Mouse (Mus musculus) hindbrain, embryonic 15.5 days (tissue): ENCODE data around the gene Rhbg. TPM values are rescaled to one million over a fixed set of nuclear protein-coding genes. Genes with fewer than 3 reads are reported as not detected.
A peak's percentile ranks its signal among the peaks of the same experiment; 100 is the strongest.

Experiments
- ATAC-seq: fragments of 200-750 bp; cut with Nextera tagmentation; 2 replicates; pipeline ENCODE4 v1.8.0; 2017; ENCODE audit warnings: low read depth, moderate number of reproducible peaks, moderate TSS enrichment; ENCODE audit not compliant: low FRiP score
- H3K27ac ChIP-seq: fragments of 300-500 bp; sonication (generic); replicated peaks from 2 replicates; pipeline ENCODE4 v1.5.1; 2015; ENCODE audit warnings: mild to moderate bottlenecking, inconsistent platforms
- H3K27me3 ChIP-seq: fragments of 300-500 bp; sonication (generic); 2 replicates; pipeline ENCODE4 v1.6.1; 2015; ENCODE audit warnings: control low read depth, inconsistent platforms
- H3K36me3 ChIP-seq: fragments of 300-500 bp; sonication (generic); 2 replicates; pipeline ENCODE4 v1.6.1; 2015; ENCODE audit warnings: control low read depth, inconsistent platforms
- H3K4me1 ChIP-seq: fragments of 300-500 bp; sonication (generic); replicated peaks from 2 replicates; pipeline ENCODE4 v1.6.1; 2015; ENCODE audit warnings: control low read depth, inconsistent platforms
- H3K4me2 ChIP-seq: fragments of 300-500 bp; sonication (generic); 2 replicates; pipeline ENCODE4 v1.6.1; 2015; ENCODE audit warnings: moderate library complexity, mild to moderate bottlenecking, inconsistent platforms
- H3K4me3 ChIP-seq: fragments of 300-500 bp; sonication (generic); 2 replicates; pipeline ENCODE4 v1.5.1; 2015; ENCODE audit warnings: mild to moderate bottlenecking, inconsistent platforms
- H3K9ac ChIP-seq: fragments of 300-500 bp; sonication (generic); 2 replicates; pipeline ENCODE4 v1.6.1; 2015; ENCODE audit warnings: inconsistent platforms
- H3K9me3 ChIP-seq: fragments of 300-500 bp; sonication (generic); 2 replicates; pipeline ENCODE4 v1.6.1; 2016; ENCODE audit warnings: control low read depth, inconsistent platforms
- WGBS: fragments of 180-500 bp; shearing (Covaris S2); methylation state at CpG from one replicate; pipeline ENCODE4 v1.1.7; 2015; 5-methylcytosine and 5-hydroxymethylcytosine counted together
- polyA plus RNA-seq: library from polyadenylated mRNA; unstranded; fragments of >200 nt; fragmentation: Nextera tagmentation; extraction: Ambion mirVana; gene quantifications from 2 replicates; pipeline ENCODE4 v1.2.1, GENCODE M21; 2015

Rhbg gene
- polyA plus RNA-seq, 1 experiment from 2014 or later, result 0.60 TPM

DNA sequence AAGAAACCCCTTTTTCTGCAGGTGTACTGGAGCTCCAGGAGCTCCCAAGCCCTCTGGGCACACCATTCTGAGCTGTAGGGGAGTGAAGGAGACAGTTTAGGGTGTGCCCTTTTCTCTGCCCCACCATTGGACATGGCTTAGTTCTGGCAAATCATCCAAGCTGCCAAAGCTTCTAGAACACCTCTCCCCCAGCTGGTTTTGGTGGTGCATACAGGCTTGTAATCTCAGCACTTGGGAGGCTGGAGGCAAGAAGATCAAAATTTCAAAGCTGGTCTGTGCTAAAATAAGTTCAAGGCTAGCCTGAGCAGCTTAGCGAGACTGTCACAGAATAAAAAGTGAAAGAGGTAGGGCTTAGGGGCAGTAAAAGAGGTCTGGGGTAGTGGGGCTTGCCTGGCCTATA is 42.2 kb downstream of the Rhbg start:
- Histone ChIP-seq H3K27me3 (no peaks in the 10 kb centered on the region), H3K9ac (peak overlapping the region; percentile 64), H3K27ac (peak overlapping the region; percentile 96), H3K4me3 (peak overlapping the region; percentile 53), H3K4me1 (peaks cover 43% of the 10 kb centered on the region), H3K36me3 (no peaks in the 10 kb centered on the region), H3K4me2 (peak overlapping the region; percentile 91), H3K9me3 (no peaks in the 10 kb centered on the region)
- no peak for ATAC-seq
- 7% methylated on average over 1 of the region's 1 CpGs for WGBS

DNA sequence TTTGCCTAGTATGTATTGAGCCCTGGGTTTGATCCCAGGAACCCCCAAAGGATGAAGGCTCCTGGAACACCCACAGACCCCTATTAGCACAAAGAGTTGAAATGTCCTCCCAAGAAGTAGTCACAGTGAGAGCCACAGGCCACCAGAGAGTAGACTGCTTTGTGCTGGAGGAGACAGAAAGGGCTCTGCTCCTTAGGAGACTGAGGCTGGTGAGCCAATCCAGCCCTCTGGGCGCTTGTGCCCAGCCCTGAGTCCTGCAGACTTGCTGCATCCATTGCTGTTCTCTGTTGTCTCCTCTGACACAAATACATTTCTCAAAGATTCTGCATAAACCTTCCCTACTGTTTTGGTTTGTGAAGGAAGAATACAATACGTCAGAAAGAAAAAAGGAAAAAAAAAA is 43.6 kb downstream of the Rhbg start:
- Histone ChIP-seq H3K4me1 (peaks cover 46% of the 10 kb centered on the region), H3K27ac (peak overlapping the region; percentile 96), H3K4me3 (peak overlapping the region; percentile 53), H3K9me3 (no peaks in the 10 kb centered on the region), H3K4me2 (peak overlapping the region; percentile 91), H3K27me3 (no peaks in the 10 kb centered on the region), H3K36me3 (no peaks in the 10 kb centered on the region), H3K9ac (peak overlapping the region; percentile 64)
- ATAC-seq, result no peak
- 14% methylated on average over 2 of the region's 2 CpGs for WGBS

DNA sequence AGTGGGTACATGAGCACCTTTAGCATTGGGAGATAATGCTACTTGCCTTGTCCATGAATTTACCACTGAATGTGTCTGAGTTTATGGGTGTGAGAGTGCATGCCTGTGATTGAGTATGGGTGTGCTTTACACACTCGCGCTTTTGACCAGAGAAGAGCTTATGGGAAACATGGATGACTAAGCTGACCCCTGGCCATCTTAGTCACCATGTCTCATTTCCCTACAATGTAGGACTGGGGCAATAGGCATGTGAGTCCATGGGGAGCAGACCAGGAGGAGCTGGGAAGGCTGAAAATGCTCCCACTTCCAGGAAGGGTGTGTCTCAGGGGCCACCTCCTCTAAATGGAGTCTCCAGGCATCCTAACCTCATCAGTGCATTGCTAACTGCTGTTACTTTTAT is 44.4 kb downstream of the Rhbg start:
- peaks cover 54% of the 10 kb centered on the region for H3K4me1 ChIP-seq
- H3K27me3 ChIP-seq, result no peaks in the 10 kb centered on the region
- H3K27ac ChIP-seq, result peak overlapping the region; percentile 96
- no peak for ATAC-seq
- H3K4me3 ChIP-seq, result peak overlapping the region; percentile 53
- WGBS, result 4% methylated on average over 2 of the region's 2 CpGs
- H3K9me3 ChIP-seq, result no peaks in the 10 kb centered on the region
- H3K9ac ChIP-seq, result peak overlapping the region; percentile 64
- H3K4me2 ChIP-seq, result peak overlapping the region; percentile 91
- H3K36me3 ChIP-seq, result no peaks in the 10 kb centered on the region

DNA sequence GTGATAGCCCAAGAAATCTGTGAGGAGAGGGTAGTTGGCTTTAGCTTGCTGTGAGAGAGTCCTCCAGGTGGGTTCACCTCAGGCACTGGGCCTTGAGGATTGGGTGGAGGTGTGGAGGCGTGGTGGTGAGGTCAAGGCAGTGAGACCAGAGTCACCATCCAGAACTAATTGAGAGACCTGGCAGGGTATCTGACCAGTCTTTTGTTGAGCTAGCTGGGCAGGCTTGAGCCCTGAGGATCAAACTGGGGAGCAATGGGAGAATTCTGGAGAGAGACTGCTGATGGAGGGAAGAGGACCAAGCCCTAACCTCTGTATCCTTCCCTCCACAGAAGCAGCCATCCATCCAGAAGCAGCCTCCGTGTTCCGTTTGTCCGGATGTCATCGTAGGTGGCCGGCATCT is 45.2 kb downstream of the Rhbg start:
- peak overlapping the region; percentile 96 for H3K27ac ChIP-seq
- H3K36me3 ChIP-seq, result no peaks in the 10 kb centered on the region
- peak overlapping the region; percentile 53 for H3K4me3 ChIP-seq
- no peaks in the 10 kb centered on the region for H3K9me3 ChIP-seq
- peak overlapping the region; percentile 91 for H3K4me2 ChIP-seq
- H3K9ac ChIP-seq, result peak overlapping the region; percentile 64
- no peak for ATAC-seq
- H3K27me3 ChIP-seq, result no peaks in the 10 kb centered on the region
- WGBS, result 0% methylated on average over 6 of the region's 6 CpGs
- peaks cover 59% of the 10 kb centered on the region for H3K4me1 ChIP-seq

DNA sequence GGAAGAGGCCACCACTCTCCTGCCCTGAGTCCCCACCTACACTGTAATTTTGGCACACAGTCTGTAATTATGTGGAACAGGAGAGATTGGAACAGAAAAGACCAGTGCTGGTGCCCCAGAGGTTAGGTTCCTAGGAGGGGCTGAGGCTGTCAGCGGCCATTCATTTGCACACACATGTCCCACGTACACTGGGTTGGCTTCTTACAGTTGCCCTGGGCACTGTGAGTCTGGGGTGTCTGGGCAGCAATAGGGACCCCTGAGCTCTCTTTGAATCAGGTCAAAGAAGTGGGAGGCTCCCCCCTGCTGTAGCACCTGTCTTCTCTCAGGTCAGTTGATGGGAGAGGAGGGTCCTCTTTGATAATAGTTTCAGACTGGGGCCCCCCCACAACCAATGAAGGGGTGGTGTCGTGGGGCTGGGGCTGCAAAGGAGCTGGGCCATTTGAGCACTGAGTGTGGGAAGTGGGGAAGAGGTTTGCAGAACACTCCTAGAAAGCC is 46.2 kb downstream of the Rhbg start:
- H3K27me3 ChIP-seq, result no peaks in the 10 kb centered on the region
- H3K4me2 ChIP-seq, result peak overlapping the region; percentile 91
- no peaks in the 10 kb centered on the region for H3K36me3 ChIP-seq
- H3K9me3 ChIP-seq, result no peaks in the 10 kb centered on the region
- peaks cover 66% of the 10 kb centered on the region for H3K4me1 ChIP-seq
- 5% methylated on average over 3 of the region's 3 CpGs for WGBS
- peak overlapping the region; percentile 96 for H3K27ac ChIP-seq
- ATAC-seq, result no peak
- H3K9ac ChIP-seq, result peak overlapping the region; percentile 64
- peak overlapping the region; percentile 53 for H3K4me3 ChIP-seq

DNA sequence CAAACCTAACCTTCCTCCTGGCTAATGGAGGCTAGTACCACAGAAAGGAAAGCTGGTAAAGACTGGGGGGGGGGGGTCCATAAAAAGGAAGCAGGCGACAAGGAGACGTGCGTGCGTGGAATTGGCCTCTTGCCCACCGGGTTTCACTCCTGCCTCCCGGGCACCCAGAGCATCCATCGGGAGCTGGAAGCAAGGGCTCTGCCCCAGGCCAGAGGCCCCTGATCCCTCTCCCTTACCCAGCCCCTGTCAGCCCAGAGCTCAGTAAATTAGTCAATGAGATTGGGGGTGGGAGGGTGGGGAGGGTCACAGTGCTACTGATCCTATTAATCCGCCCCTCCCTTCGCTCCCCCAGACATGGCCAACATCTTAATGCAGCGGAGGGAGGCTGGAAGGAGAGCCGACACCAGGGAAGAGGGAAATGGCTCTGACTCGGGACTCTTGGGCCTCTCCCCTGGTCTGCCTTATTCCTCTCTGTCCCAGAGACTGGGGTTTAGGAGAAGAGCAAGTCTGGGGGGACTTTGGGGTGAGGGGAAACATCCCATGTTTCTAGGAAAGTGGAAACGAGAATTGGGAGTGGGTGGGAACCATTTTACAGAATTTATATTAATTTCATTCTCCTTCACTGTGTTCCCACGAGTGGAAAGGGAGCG is 46.9 kb downstream of the Rhbg start:
- Histone ChIP-seq H3K9me3 (no peaks in the 10 kb centered on the region), H3K27ac (peak overlapping the region; percentile 96), H3K36me3 (no peaks in the 10 kb centered on the region), H3K4me3 (peak overlapping the region; percentile 53), H3K4me2 (peak overlapping the region; percentile 91), H3K9ac (peak overlapping the region; percentile 64), H3K4me1 (peaks cover 68% of the 10 kb centered on the region), H3K27me3 (no peaks in the 10 kb centered on the region)
- ATAC-seq, result peak; percentile 6; the same call in 1 of the 2 replicates
- whole genome bisulfite sequencing, result under 1% methylated on average over 15 of the region's 15 CpGs

DNA sequence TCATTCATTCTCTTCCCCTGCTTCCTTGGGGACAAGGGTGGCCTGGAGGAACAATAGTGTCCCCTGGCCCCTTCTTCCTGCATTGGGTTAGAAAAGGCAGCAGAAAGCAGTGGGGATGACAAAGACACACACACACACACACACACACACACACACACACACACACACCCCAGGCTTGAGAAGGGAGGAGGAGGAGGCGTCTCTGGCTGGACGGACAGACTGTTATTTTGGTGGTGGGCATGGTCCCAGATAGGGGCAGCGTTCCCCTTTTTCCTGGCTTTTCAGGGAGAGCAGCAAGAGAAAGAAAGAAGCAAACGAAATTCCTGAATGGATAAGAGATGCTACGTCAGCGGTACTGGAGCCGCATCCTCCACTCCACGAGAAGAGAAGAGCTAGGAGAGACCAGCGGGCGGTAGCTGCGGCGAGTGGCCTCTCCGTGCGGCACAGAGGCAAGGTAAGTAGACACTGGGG is 47.6 kb downstream of the Rhbg start:
- peak overlapping the region; percentile 91 for H3K4me2 ChIP-seq
- peaks cover 64% of the 10 kb centered on the region for H3K4me1 ChIP-seq
- no peaks in the 10 kb centered on the region for H3K27me3 ChIP-seq
- peak overlapping the region; percentile 64 for H3K9ac ChIP-seq
- H3K9me3 ChIP-seq, result no peaks in the 10 kb centered on the region
- no peaks in the 10 kb centered on the region for H3K36me3 ChIP-seq
- peak; percentile 42 for ATAC-seq
- WGBS, result under 1% methylated on average over 14 of the region's 14 CpGs
- H3K4me3 ChIP-seq, result peak overlapping the region; percentile 53
- peak overlapping the region; percentile 96 for H3K27ac ChIP-seq

DNA sequence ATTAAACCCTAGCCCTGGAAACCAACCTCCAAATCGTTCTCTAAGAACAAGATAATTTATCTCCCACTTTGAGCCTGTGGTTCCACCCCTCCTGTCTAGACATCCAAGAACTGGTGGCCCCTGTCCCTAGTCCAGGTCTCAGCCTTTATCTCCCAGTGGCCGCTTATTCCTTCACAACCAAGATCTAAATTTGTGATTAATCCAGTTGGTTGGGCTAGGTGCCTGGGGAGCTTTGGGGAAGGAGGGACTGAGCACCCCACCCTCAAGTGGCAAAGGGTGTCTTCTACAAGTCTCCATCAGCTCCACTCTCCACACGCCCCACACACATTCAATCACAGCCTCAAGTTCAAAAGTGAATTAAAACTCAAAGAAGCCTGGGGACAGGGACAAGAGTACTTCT is 48.0 kb downstream of the Rhbg start:
- H3K27me3 ChIP-seq, result no peaks in the 10 kb centered on the region
- H3K9ac ChIP-seq, result peak overlapping the region; percentile 64
- H3K4me3 ChIP-seq, result peak overlapping the region; percentile 53
- ATAC-seq, result peak; percentile 24
- H3K4me1 ChIP-seq, result peaks cover 64% of the 10 kb centered on the region
- peak overlapping the region; percentile 96 for H3K27ac ChIP-seq
- H3K36me3 ChIP-seq, result no peaks in the 10 kb centered on the region
- H3K4me2 ChIP-seq, result peak overlapping the region; percentile 91
- no peaks in the 10 kb centered on the region for H3K9me3 ChIP-seq
- WGBS, result 7% methylated on average over 3 of the region's 3 CpGs

DNA sequence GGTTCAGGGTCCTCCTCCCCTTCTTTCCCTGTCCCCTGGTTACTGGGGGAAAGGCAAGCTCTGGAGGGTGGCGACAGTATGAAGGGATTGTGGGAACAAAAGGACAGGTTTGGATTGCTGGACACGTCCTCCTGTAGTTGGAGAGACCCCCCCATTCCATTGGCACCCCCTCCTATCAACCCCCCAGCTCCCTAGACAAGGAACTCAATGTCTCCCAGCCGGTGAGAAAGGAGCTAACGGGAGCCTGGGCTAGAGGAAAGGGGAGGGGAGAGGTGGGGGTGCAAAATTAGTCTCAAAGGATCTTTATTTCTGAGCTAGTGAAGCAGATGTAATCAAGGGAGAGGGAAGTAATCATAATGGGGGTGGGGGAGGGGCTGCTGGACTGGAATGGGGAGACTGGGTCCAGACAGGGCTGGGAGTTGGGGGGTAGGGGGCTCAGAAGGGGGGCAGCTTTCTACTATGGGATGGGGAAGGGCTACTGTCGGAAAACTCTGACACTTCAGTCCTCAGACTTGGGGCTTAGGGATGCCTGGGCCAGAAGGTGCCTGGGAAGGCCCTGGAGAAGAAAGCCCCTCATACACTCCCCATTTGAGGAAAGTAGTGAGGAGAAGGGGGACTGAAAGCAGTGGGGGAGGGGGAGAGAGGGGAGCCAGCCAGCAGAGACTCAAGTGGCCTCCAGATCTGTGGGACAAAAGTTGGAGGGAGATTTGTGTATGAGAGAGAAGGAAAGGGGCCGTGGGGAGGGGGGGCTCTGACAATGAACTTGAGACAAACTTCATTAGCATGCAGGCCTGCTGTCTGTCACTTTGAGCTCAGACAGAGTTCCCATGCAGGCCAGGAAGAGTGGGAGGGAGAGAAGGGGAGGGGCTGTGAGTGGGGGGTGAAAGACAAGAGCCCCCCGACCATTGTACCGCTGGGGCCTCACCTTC is 48.7 kb downstream of the Rhbg start:
- peak; percentile 74 for ATAC-seq
- H3K36me3 ChIP-seq, result no peaks in the 10 kb centered on the region
- peak overlapping the region; percentile 64 for H3K9ac ChIP-seq
- peak overlapping the region; percentile 91 for H3K4me2 ChIP-seq
- peak overlapping the region; percentile 96 for H3K27ac ChIP-seq
- H3K9me3 ChIP-seq, result no peaks in the 10 kb centered on the region
- peak overlapping the region; percentile 53 for H3K4me3 ChIP-seq
- H3K4me1 ChIP-seq, result peaks cover 65% of the 10 kb centered on the region
- 4% methylated on average over 8 of the region's 8 CpGs for WGBS
- no peaks in the 10 kb centered on the region for H3K27me3 ChIP-seq

DNA sequence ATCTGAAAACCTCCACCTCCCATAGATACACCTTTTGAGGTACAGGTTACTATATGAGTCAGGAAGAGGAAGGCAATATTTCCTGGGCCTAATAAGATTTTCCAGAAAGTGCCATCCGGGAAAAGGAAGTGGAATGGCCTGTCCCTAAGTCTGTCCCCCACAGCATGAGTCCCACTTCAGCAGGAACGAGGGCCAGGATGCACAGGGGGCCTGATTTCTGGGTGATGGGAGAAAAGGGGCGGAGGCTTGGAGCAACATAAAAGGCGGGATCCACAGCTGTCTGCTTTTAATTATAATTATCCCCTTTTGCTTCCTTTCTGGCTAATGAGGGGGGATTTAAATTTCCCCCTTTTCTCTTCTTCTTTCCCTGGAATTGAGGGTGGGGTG is 49.3 kb downstream of the Rhbg start:
- no peaks in the 10 kb centered on the region for H3K9me3 ChIP-seq
- H3K27ac ChIP-seq, result peak overlapping the region; percentile 96
- 11% methylated on average over 4 of the region's 4 CpGs for WGBS
- no peaks in the 10 kb centered on the region for H3K36me3 ChIP-seq
- ATAC-seq, result no peak
- H3K27me3 ChIP-seq, result no peaks in the 10 kb centered on the region
- no peak overlapping the region for H3K4me3 ChIP-seq
- no peak overlapping the region for H3K9ac ChIP-seq
- H3K4me1 ChIP-seq, result peaks cover 65% of the 10 kb centered on the region
- H3K4me2 ChIP-seq, result peak overlapping the region; percentile 91

DNA sequence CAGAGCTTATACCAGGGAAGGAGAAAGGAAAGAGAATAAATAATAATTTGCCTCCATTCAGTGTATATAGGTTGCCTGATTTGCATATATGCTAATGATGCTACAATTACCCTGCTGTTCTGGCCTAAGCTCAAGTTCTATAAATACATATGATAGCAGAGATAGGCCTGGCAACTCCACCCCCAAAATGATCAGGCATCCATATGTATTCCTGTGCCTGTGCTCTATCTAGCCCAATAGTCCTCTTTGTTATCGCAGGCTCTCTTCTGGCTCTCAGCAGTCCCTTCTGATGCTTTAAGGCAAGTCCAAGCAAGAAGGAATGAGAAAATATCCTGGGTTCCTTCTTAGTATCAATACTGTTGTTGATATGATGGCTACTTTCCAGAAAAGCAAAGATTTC is 49.8 kb downstream of the Rhbg start:
- peaks cover 62% of the 10 kb centered on the region for H3K4me1 ChIP-seq
- no peak overlapping the region for H3K9ac ChIP-seq
- H3K4me2 ChIP-seq, result peak overlapping the region; percentile 91
- ATAC-seq, result no peak
- WGBS, result 12% methylated on average over 1 of the region's 1 CpGs
- H3K36me3 ChIP-seq, result no peaks in the 10 kb centered on the region
- H3K27me3 ChIP-seq, result no peaks in the 10 kb centered on the region
- no peak overlapping the region for H3K4me3 ChIP-seq
- H3K9me3 ChIP-seq, result no peaks in the 10 kb centered on the region
- peak overlapping the region; percentile 96 for H3K27ac ChIP-seq
